Mouse (Mus musculus): ENCODE results near the gene Tmem223. TPM values are rescaled to one million over a fixed set of nuclear protein-coding genes. Genes with fewer than 3 reads are reported as not detected.

Tmem223 gene
- polyA plus RNA-seq, 1 experiment from 2014 or later, result 143 TPM

GRCm38 (mm10) chr19:8786008-8786781 is 15.4 kb downstream of the Tmem223 start, which contains the start of gene Taf6l:
Taf6l (minus strand) TSS chr19:8786417.
- peak; percentile 99 for ATAC-seq (ENCODE audit: insufficient read depth, low FRiP score)
- peak within 1 kb of the TSS; percentile 61 for H3K4me3 ChIP-seq (replicated peaks; ENCODE audit: low read length)
- H3K36me3 ChIP-seq (ENCODE audit: control insufficient read depth, insufficient read depth, low read length), result peaks cover 4% of the 10 kb centered on the region; the same call in 1 of the 2 replicates
- peak within 1 kb of the TSS; percentile 77 for H3K27ac ChIP-seq (ENCODE audit: low read length)
- WGBS, result under 1% methylated on average over 32 of the region's 32 CpGs
- H3K4me2 ChIP-seq (ENCODE audit: low read depth, low read length), result peak within 1 kb of the TSS; percentile 66
- no peaks in the 10 kb centered on the region for H3K9me3 ChIP-seq (replicated peaks; ENCODE audit: control insufficient read depth, low read length)
- peak within 1 kb of the TSS; percentile 80 for H3K9ac ChIP-seq (ENCODE audit: low read length)
- H3K27me3 ChIP-seq (ENCODE audit: control insufficient read depth, insufficient read depth, low read length), result no peaks in the 10 kb centered on the region
- H3K4me1 ChIP-seq (ENCODE audit: control insufficient read depth, insufficient read depth, low read length), result peaks cover 7% of the 10 kb centered on the region; the same call in 1 of the 2 replicates

GRCm38 (mm10) chr19:8788521-8788920 is 17.7 kb downstream of the Tmem223 start:
- Histone ChIP-seq H3K27me3 (ENCODE audit: control insufficient read depth, insufficient read depth, low read length) (no peaks in the 10 kb centered on the region), H3K27ac (ENCODE audit: low read length) (no peak overlapping the region), H3K36me3 (ENCODE audit: control insufficient read depth, insufficient read depth, low read length) (peaks cover 14% of the 10 kb centered on the region), H3K4me1 (ENCODE audit: control insufficient read depth, insufficient read depth, low read length) (peaks cover 7% of the 10 kb centered on the region; the same call in 1 of the 2 replicates), H3K4me3 (replicated peaks; ENCODE audit: low read length) (no peak overlapping the region), H3K4me2 (ENCODE audit: low read depth, low read length) (no peak overlapping the region), H3K9ac (ENCODE audit: low read length) (no peak overlapping the region), H3K9me3 (replicated peaks; ENCODE audit: control insufficient read depth, low read length) (no peaks in the 10 kb centered on the region)
- no peak for ATAC-seq (ENCODE audit: insufficient read depth, low FRiP score)
- 24% methylated on average over 3 of the region's 3 CpGs for WGBS

- Histone ChIP-seq H3K9me3 (replicated peaks; ENCODE audit: control insufficient read depth, low read length) (no peaks in the 10 kb centered on the region), H3K4me2 (ENCODE audit: low read depth, low read length) (no peak overlapping the region), H3K4me3 (replicated peaks; ENCODE audit: low read length) (no peak overlapping the region), H3K27ac (ENCODE audit: low read length) (no peak overlapping the region), H3K9ac (ENCODE audit: low read length) (no peak overlapping the region), H3K27me3 (ENCODE audit: control insufficient read depth, insufficient read depth, low read length) (no peaks in the 10 kb centered on the region), H3K36me3 (ENCODE audit: control insufficient read depth, insufficient read depth, low read length) (peaks cover 19% of the 10 kb centered on the region), H3K4me1 (ENCODE audit: control insufficient read depth, insufficient read depth, low read length) (peaks cover 7% of the 10 kb centered on the region; the same call in 1 of the 2 replicates)
- ATAC-seq (ENCODE audit: insufficient read depth, low FRiP score), result no peak
- WGBS, result 61% methylated on average over 1 of the region's 1 CpGs
Measured at GRCm38 (mm10) chr19:8789171-8789570, 18.4 kb downstream of the Tmem223 start.

- Histone ChIP-seq H3K27ac (ENCODE audit: low read length) (no peak overlapping the region), H3K4me3 (replicated peaks; ENCODE audit: low read length) (no peak overlapping the region), H3K4me1 (ENCODE audit: control insufficient read depth, insufficient read depth, low read length) (peaks cover 6% of the 10 kb centered on the region; the same call in 1 of the 2 replicates), H3K27me3 (ENCODE audit: control insufficient read depth, insufficient read depth, low read length) (no peaks in the 10 kb centered on the region), H3K4me2 (ENCODE audit: low read depth, low read length) (no peak overlapping the region), H3K36me3 (ENCODE audit: control insufficient read depth, insufficient read depth, low read length) (peaks cover 28% of the 10 kb centered on the region), H3K9ac (ENCODE audit: low read length) (no peak overlapping the region), H3K9me3 (replicated peaks; ENCODE audit: control insufficient read depth, low read length) (no peaks in the 10 kb centered on the region)
- ATAC-seq (ENCODE audit: insufficient read depth, low FRiP score), result no peak
- WGBS, result 77% methylated on average over 7 of the region's 7 CpGs
Measured at GRCm38 (mm10) chr19:8790171-8790570, 19.4 kb downstream of the Tmem223 start.

- 1% methylated on average over 25 of the region's 25 CpGs for WGBS
- Histone ChIP-seq H3K36me3 (ENCODE audit: control insufficient read depth, insufficient read depth, low read length) (peaks cover 16% of the 10 kb centered on the region), H3K27me3 (ENCODE audit: control insufficient read depth, insufficient read depth, low read length) (no peaks in the 10 kb centered on the region), H3K4me1 (ENCODE audit: control insufficient read depth, insufficient read depth, low read length) (peaks cover 13% of the 10 kb centered on the region), H3K9me3 (replicated peaks; ENCODE audit: control insufficient read depth, low read length) (no peaks in the 10 kb centered on the region), H3K9ac (ENCODE audit: low read length) (peak within 1 kb of the TSS; percentile 90), H3K27ac (ENCODE audit: low read length) (peak within 1 kb of the TSS; percentile 76), H3K4me2 (ENCODE audit: low read depth, low read length) (peak within 1 kb of the TSS; percentile 90), H3K4me3 (replicated peaks; ENCODE audit: low read length) (peak within 1 kb of the TSS; percentile 94)
- peak; percentile 84 for ATAC-seq (ENCODE audit: insufficient read depth, low FRiP score)
Measured at GRCm38 (mm10) chr19:8798264-8798946, 27.6 kb downstream of the Tmem223 start, which contains the start of gene Polr2g. Polr2g (minus strand) TSS chr19:8798577.

- peak overlapping the region; percentile 76 for H3K27ac ChIP-seq (ENCODE audit: low read length)
- H3K27me3 ChIP-seq (ENCODE audit: control insufficient read depth, insufficient read depth, low read length), result no peaks in the 10 kb centered on the region
- H3K9ac ChIP-seq (ENCODE audit: low read length), result peak overlapping the region; percentile 90
- H3K4me2 ChIP-seq (ENCODE audit: low read depth, low read length), result peak overlapping the region; percentile 90; the same call in 1 of the 2 replicates
- H3K36me3 ChIP-seq (ENCODE audit: control insufficient read depth, insufficient read depth, low read length), result peaks cover 11% of the 10 kb centered on the region
- peak overlapping the region; percentile 94; the same call in 1 of the 2 replicates for H3K4me3 ChIP-seq (replicated peaks; ENCODE audit: low read length)
- peaks cover 13% of the 10 kb centered on the region for H3K4me1 ChIP-seq (ENCODE audit: control insufficient read depth, insufficient read depth, low read length)
- no peak for ATAC-seq (ENCODE audit: insufficient read depth, low FRiP score)
- no peaks in the 10 kb centered on the region for H3K9me3 ChIP-seq (replicated peaks; ENCODE audit: control insufficient read depth, low read length)
Measured at GRCm38 (mm10) chr19:8798947-8799315, 28.1 kb downstream of the Tmem223 start.

GRCm38 (mm10) chr19:8802130-8802821 is 31.5 kb downstream of the Tmem223 start, which contains the start of gene Zbtb3:
Zbtb3 (plus strand) TSS chr19:8802555.
- under 1% methylated on average over 30 of the region's 30 CpGs for WGBS

GRCm38 (mm10) chr19:8803204-8803780 is 32.5 kb downstream of the Tmem223 start:
- H3K27me3 ChIP-seq (ENCODE audit: control insufficient read depth, insufficient read depth, low read length), result no peaks in the 10 kb centered on the region
- H3K4me1 ChIP-seq (ENCODE audit: control insufficient read depth, insufficient read depth, low read length), result 0 out of 2 replicates have a peak, but pooled peaks cover 4% of the 10 kb centered on the region
- H3K27ac ChIP-seq (ENCODE audit: low read length), result peak overlapping the region; percentile 94
- H3K4me3 ChIP-seq (replicated peaks; ENCODE audit: low read length), result peak overlapping the region; percentile 83; the same call in 1 of the 2 replicates
- peak overlapping the region; percentile 82 for H3K4me2 ChIP-seq (ENCODE audit: low read depth, low read length)
- ATAC-seq (ENCODE audit: insufficient read depth, low FRiP score), result no peak
- H3K9me3 ChIP-seq (replicated peaks; ENCODE audit: control insufficient read depth, low read length), result no peaks in the 10 kb centered on the region
- 89% methylated on average over 9 of the region's 9 CpGs for WGBS
- peaks cover 7% of the 10 kb centered on the region; the same call in 1 of the 2 replicates for H3K36me3 ChIP-seq (ENCODE audit: control insufficient read depth, insufficient read depth, low read length)
- H3K9ac ChIP-seq (ENCODE audit: low read length), result no peak overlapping the region; the same call in 1 of the 2 replicates

More at GRCm38 (mm10) chr19:8802130-8802821, 31.5 kb downstream of the Tmem223 start, which contains the start of gene Zbtb3:
- Histone ChIP-seq H3K4me2 (ENCODE audit: low read depth, low read length) (peak within 1 kb of the TSS; percentile 82), H3K4me1 (ENCODE audit: control insufficient read depth, insufficient read depth, low read length) (peaks cover 10% of the 10 kb centered on the region), H3K36me3 (ENCODE audit: control insufficient read depth, insufficient read depth, low read length) (peaks cover 7% of the 10 kb centered on the region; the same call in 1 of the 2 replicates), H3K9me3 (replicated peaks; ENCODE audit: control insufficient read depth, low read length) (no peaks in the 10 kb centered on the region), H3K4me3 (replicated peaks; ENCODE audit: low read length) (peak within 1 kb of the TSS; percentile 83), H3K9ac (ENCODE audit: low read length) (peak within 1 kb of the TSS; percentile 80), H3K27ac (ENCODE audit: low read length) (peak within 1 kb of the TSS; percentile 94), H3K27me3 (ENCODE audit: control insufficient read depth, insufficient read depth, low read length) (no peaks in the 10 kb centered on the region)
- peak; percentile 97 for ATAC-seq (ENCODE audit: insufficient read depth, low FRiP score)

All from stomach, embryonic 16.5 days (tissue).